Mouse (Mus musculus) gastrocnemius, postnatal 36 days (tissue): ENCODE data around the gene Pnpla3. TPM values are rescaled to one million over a fixed set of nuclear protein-coding genes. Genes with fewer than 3 reads are reported as not detected.
A peak's percentile ranks its signal among the peaks of the same experiment; 100 is the strongest.

Source experiments
- DNase-seq, 2 experiments: peaks; one replicate each; pipeline ENCODE4 v3.0.0; 2022
- intact Hi-C: fragments of 180-260 bp; cut with DNase I; formaldehyde crosslinking; loops from one replicate; pipeline ENCODE4 v1.15.1; 2025
- total RNA-seq, 2 experiments: library from RNA; stranded (reverse); gene quantifications; 2 replicates each; pipeline ENCODE4 v1.2.3; 2021

Pnpla3 gene
- total RNA-seq, 2 experiments from 2014 or later: 3.8 to 5.9 TPM

DNA sequence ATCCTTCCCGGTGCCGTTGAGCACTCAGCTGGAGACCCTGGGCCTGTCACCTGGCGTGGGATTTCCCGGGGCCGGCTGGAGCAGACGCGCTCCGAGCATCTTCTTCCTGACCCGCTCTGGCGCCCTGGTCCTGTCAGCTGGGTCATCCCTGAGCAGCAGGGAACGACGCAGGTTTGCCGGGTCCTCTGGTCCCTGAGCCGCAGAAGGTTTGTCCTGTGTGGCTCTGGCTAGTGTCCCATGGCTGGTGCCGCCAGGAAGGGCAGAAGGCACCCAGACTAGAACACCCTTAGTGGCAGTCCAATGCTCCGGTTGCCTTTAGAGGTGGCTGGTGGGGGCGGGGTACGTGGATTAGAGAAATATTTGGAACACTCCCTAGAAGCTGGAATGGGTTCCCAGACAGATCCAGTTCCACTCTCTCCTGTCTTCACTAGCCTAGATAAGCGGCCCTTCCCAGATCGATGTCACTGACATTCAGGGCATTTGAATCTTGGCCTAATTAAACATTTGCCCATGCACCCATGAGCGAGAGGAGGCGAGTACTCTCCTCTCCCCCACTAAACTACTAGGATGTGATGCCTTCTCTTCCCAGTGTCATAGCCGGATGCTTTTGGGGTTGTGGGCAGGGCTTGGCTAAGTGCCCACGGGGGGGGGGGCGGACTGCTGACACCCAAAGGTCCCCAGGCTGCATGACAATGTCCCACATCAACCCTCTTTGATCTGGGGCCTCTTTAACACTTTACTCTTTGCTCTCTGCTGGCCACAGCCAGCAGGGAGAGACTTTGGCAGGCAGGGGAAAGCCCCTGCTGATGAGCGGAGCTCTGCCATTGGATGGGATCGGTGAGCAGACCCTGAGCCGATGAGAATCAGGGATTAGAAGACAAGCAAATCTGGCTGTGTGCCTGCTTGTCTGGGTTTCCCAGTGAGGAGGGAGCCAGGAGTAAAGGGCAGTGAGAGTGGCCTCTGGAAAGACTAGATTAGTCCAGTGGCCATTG lies 829 bp downstream of the Pnpla3 start:
- peak; percentile 27 to 37 for DNase-seq
- intact Hi-C loops: loop anchor here (5.0 kb wide), 1 partner anchor 96 kb away; no protein-coding TSS in a partner anchor

DNA sequence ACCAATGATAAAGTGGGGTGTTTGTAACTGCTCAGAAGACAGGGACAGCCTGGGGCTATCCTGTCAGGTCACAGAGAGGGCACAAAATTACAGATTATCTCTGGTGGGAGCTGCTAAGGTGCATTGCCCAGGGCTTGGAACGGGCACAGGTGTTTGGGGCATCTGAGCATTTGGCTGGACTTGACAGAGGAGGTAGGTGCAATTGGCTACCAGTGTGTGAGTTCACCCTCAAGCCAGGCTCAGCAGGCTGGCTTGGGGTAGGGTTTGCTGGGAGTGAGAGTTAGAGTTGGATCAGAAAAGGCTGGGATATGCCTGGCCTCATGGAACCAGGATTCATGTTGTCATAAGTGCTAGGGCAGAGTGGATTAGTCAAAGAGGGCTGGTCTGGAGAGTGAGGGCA lies 1.9 kb downstream of the Pnpla3 start:
- intact Hi-C loops: loop anchor here (5.0 kb wide), 1 partner anchor 97 kb away; no protein-coding TSS in a partner anchor
- DNase-seq: no peak

DNA sequence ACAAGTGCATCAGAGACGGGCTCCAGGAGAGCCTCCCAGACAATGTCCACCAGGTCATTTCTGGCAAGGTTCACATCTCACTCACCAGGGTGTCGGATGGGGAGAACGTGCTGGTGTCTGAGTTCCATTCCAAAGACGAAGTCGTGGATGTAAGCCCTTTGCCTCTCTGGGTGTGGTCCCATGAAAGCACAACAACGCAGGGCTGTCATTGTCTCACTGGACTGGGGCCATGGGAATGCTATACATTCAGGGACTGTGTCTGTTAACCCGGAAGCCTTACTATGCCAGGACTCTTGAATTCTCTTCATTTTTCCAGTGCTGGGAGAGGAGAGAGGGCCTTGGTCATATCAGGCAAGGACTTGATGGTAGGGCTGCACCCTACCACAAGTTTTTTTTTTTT lies 3.5 kb downstream of the Pnpla3 start:
- intact Hi-C loops: no loop called here

DNA sequence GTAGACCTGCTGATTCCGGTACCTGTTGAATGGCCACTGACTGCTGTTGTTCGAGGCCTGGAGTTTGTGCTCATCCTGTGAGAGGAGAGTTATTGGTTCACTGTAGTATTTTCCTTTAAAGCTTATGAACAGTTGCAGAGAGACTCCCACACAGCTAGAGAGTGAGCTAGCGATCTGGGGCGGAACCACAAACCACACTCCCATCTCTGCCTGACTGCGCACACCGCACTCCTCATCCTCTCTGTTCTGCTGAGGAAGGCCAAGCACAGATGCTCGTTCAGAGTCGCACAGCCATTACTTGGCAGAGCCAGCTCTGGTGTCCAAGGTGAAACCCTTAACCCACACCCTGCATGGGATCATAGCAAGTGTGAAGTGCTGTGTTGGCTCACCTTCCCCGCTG lies 11.1 kb downstream of the Pnpla3 start:
- intact Hi-C loops: no loop called here
- no peak for DNase-seq

More for the DNA sequence above, 3.5 kb downstream of the Pnpla3 start:
- no peak for DNase-seq

DNA sequence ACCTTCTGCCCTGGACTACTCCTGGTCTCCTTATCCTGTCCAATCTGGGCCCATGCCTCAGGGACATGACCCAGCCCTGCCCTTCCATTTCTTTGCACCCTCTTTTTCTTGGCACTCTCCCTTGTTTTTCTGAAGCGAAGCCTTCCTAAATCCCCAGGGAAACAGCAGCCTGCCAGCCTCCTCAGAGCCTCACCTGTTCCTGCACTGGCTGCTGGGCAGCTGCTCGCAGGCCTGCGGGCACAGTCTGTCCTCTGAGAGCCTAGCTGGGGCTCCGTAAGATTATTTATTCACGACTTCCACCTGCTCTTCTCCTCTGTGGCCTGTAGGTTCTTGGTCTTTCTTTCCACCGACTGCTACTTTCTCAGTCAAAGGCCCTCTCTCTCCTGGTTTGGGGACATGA lies 14.4 kb downstream of the Pnpla3 start:
- intact Hi-C loops: no loop called here
- peak in 1 of 2 experiments; percentile 18 for DNase-seq

DNA sequence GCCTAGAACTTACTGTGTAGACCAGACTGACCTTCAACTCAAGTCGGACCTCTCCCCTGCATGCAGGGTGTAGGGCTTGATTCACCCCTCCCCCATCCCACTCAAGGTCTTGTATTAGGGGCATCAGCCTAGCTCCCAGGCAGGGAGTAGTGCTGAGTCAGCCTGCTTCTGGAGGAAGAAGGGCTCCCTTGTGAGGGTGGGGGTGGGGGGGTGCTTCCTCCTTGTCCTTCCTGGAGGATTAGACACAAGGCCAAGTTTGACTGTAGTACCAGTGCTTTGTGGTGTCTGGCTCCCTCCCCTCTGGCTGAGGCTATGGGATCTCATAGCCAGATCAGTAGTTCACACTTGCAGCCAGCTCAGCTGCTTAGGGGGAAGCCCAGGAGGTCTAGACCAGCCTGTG lies 16.3 kb downstream of the Pnpla3 start:
- intact Hi-C loops: no loop called here
- no peak for DNase-seq

DNA sequence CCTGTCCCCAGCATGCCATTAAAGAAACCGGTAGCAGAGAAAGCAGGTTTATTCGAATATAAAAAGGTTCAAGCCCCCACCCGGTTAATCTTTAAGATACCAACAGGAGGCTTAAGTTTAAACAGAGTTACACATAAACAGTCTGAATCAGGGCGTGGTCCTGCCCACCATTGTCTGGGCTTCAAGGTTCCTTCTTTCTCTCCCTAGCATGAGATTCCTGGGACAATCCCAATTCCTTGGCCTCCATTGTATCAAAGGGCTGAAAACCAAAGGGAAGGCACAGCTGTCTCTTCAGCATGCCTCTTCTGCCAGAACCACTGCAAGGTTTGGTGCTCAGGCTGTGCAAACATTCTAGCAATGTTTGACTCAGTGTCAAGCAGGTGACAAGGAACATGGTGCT lies 18.6 kb downstream of the Pnpla3 start:
- intact Hi-C loops: no loop called here
- no peak for DNase-seq

DNA sequence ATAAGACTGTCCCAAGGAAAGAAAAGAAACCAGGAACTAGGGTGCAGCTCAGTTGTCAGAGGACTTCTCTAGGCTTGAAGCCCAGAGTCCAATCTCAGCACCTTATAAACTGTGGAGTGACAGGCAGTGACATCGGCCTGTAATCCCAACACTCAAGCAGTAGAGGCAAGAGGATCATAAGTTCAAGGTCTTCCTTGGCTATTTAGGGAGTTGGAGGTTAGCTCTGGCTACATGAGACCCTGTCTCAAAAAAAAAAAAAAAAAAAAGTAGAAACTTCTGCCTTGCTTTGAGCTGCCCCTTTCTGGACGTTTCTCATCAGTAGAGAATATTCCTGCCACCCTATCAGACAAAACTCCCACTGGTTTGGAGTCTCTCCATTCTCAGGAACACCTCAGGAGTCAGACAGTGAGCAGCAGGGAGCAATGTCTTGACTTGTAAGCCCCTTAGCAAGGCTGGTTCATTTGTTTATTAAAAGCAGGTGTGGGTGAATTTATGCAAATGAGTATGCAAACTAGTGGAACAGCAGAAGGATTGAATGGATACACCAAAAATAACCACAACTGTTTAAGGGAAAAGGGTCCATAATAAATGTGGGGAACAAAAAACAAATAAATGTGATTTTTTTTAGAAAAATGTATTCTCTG lies 21.4 kb downstream of the Pnpla3 start:
- DNase-seq: no peak
- intact Hi-C loops: no loop called here

DNA sequence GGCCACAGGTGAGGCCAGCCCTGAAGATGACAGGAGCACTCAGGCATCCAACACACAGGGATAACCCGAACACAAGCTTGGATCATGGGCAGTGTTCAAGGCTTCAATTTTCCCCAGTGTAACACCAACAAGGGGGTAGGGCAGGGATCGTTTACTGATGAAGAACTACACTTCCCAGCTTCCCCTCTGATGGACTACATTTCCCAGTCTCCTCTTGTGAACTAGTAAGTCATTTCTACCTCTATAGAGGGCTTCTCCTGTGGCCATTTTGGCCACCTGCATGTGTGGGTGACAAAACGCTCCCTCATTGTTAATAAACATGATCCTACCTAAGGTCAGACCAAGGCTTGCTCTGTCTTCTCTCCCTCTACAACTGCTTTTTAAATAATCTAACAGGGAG lies 22.2 kb downstream of the Pnpla3 start:
- intact Hi-C loops: no loop called here

DNA sequence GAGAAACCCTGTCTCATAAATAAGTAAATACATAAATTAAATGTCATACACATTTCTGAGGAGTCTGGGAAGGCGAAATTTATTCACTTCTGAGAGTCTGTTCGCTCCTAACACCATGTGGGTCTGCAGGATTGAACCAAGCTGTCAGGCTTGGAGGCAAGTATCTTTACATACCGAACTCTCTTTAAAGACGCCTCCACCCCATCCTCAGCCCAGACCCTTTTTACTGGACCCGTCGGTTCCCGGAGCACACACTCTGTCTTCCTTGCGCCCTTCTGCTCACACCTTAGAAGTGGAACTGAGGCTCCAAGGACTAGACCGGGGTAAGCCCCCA lies 24.1 kb downstream of the Pnpla3 start:
- intact Hi-C loops: no loop called here
- DNase-seq: no peak

More for the DNA sequence above, 22.2 kb downstream of the Pnpla3 start:
- no peak for DNase-seq

DNA sequence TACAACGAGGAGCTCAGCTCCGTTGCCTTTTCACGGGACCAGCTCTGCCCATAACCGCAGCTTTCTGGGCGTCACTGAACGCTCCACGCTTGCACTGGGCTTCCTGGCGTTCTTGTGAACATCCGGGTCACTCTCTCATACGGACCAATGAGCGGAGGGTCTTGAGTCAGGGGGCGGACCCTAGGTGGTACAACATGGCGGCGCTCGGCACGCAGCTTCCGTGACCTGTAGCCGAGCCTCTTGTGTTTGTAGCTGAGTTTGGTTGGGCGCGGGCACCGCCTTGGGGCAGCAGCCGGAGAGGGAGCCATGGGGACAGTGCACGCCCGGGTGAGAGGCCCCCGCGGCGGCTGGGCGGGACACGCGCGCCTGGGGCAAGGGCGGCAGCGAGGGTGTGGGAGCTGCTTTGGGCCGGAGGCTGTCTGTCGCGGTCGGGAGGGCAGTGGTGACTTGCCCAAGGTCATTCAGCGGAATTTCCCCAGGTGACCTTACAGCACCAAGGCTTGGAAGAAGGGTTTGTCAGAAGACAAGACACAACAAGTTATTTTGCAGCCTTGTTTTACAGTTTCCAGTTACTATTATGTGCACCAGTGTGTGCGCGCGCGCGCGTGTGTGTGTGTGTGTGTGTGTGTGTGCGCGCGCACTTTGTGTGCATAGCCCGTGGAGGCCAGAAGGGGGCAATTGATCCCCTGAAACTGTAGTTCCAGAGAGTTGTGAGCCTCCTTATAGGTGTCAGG lies 24.6 kb downstream of the Pnpla3 start, which contains the start of gene Samm50:
Gene Samm50 (plus strand): TSS at position 184 of the 734 bp plus-strand sequence.
- peak; percentile 84 for DNase-seq
- intact Hi-C loops: no loop called here

DNA sequence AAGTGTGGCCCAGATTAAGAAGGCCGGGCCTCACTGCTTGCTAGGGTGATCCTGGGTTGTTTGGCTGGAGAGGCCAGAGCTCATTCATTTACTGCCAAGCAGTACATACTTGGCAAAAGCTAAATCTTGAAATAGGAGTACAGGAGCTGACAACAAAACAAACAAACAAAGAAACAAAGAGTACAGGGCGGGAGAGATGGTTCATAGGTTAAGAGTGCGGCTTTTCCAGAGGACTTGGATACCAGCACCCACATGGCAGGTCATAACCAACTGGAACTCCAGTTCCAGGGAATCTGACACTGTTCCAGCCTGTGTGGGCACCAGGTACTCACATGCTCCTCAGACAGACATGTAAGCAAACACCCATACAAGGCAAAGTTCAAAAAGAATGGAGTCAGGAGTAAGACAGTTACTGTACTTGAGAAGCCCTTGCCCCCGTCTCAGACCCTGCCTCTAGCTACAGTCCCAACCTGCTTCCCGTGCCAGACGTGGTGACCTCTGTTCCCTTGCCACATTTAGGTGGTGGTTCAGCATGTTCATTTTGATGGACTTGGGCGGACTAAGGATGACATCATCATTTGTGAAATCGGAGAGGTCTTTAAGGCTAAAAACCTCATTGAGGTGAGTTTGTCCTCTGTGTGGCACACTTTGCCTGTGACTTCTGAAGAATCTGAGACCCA lies 29.0 kb downstream of the Pnpla3 start:
- DNase-seq: no peak
- intact Hi-C loops: no loop called here

DNA sequence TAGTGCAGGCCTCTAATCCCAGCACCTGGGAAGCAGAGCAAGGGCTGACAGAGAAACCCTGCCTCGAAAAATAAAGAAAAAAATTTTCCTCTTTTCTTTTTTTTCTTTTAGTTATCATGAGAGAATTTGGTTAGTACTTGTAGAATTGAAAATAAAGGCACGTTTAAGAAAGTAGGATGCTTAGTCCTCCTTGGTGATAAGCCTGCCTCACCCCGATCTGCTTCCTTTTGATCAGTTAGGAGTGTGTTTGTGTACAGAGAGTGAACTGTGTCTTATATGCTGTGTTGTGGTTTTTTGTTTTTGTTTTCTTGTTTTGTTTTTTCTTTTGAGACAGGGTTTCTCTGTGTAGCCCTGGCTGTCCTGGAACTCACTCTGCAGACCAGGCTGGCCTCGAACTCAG lies 39.7 kb downstream of the Pnpla3 start:
- intact Hi-C loops: no loop called here
- no peak for DNase-seq

DNA sequence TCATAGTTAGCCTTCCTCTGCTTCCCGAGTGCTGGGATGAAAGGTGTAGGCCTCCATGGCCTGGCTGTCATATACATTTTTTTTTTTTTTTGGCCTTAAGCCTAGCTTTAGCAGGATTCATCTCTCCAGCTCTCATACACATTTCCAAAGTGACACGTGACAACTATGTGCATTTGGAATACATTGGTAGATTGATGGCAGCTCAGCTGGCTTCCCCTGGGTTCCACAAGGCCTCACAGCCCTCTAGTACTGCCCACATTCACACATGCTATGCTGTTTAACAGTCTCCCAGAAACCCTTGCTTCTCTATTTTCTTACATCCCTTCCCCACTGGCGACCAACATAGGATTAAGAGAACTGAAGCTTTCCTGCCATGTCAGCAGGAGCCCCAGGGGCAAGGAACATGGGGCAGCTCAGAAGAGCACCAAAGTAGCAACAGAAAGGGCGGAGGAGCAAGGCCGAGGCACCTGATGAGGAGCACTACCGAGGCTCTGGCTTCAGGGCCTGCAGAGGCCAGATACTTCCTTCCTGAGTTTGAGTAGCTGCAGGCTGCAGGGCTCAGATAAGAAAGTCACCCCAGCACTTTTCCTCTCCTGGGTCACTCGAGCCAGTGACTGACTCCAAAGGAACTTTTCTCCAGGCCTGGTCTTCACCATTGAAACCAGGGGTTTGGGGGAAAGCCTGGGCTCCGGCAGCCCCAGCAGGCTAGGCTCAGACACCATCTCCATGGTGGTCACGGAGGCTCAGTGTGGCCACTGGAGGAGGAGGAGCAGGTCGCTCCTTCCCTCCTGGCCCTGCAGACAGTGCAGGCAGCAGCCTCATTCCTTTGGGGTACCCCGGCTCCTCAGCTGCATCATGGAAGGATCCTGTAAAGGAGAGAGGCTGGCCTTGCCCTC lies 42.1 kb downstream of the Pnpla3 start:
- intact Hi-C loops: loop anchor here (2.0 to 5.0 kb wide), 2 partner anchors 48 to 405 kb away; no protein-coding TSS in a partner anchor
- no peak for DNase-seq

DNA sequence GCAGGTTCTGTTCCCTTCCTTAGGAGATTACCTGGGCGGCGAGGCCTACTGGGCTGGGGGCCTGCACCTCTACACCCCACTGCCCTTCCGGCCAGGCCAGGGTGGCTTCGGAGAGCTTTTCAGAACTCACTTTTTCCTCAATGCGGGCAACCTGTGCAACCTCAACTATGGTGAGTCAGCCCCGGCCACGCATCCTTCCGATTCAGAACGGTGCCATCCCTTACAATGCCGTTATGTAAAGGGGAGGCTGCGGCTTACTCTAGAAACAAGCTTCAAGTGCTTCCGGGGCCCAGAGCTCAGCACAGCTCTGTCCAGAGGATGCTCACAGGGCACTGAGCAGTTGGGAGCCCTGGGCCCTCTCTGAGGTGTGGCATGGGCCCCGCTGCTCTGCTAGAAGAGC lies 42.8 kb downstream of the Pnpla3 start:
- no peak for DNase-seq
- intact Hi-C loops: loop anchor here (2.0 to 5.0 kb wide), 2 partner anchors 47 to 404 kb away; no protein-coding TSS in a partner anchor

DNA sequence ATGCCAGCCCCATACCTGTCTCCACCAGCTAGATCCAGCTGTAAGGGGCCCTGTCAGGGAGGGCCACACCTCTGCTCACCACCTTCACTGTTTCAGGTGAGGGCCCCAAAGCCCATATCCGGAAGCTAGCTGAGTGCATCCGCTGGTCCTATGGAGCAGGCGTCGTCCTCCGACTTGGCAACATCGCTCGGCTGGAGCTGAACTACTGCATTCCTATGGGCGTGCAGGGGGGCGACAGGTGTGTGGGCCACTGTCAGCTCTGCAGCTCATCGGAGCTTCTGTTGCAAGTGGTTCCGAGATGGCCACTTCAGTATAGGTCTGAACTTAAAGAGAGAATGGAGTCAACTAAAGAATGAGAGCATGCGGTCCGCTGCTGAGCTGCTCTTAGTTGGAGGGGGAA lies 43.3 kb downstream of the Pnpla3 start:
- intact Hi-C loops: loop anchor here (2.0 to 5.0 kb wide), 2 partner anchors 46 to 404 kb away; no protein-coding TSS in a partner anchor
- no peak for DNase-seq

DNA sequence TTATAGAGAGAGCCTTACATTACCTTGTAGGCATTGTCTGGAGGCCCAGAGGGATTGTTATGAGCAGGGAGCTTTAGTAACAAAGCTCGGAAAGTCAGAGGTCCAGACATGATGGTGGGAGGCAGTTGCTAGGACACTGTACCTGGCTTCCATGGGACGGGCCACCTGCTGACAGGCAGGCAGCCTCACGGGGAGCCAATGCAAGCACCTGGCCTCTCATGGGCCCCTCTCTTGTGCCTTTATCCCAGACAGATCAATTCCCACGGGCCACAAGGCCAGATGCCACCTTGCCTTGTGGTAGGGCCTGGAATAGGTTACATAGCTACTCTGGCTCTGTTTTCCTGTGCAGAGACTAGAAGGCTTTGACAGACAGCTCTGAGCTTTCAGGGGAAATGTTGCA lies 43.9 kb downstream of the Pnpla3 start:
- no peak for DNase-seq
- intact Hi-C loops: loop anchor here (2.0 to 5.0 kb wide), 2 partner anchors 46 to 403 kb away; no protein-coding TSS in a partner anchor

DNA sequence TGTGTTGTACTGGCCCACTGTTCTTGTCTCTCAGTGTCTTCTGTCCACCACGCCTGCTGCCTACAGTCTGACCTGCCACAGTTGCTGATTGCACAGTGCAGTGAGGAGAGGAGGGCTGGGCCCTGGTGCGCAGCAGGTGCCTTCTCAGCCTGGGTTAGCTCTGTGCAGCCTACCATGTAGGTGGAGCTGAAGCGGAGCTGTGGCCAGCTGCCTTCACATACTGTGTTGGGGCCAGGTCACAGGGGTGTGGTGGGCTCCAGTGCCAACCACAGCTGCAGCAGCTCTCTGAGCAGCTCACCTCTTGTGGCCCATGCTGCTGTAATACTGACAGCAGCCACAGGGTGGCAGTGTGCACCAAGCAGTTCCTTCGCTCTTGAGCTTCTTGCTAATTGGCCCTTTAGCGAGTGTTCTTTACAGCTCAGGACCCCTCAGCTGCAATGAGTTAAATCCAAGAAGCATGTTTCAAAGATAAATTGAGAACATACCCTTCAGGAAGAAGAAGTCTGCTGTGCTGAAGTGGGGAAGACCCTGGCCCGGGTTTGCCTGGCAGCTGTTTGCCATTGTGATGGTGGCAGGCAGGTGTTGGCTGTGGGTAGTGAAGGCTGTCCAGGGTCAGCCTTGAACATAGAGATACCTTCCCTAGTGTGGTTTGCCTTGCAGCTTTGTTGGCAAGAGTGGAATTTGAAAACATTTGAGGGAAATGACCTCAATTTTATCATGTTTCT lies 44.6 kb downstream of the Pnpla3 start:
- peak; percentile 73 to 87 for DNase-seq
- intact Hi-C loops: loop anchor here (5.0 kb wide), 1 partner anchor 45 kb away; no protein-coding TSS in a partner anchor
